Mouse (Mus musculus): Measurements from ENCODE around the gene Tbx4. TPM values are rescaled to one million over a fixed set of nuclear protein-coding genes. Genes with fewer than 3 reads are reported as not detected.

Tbx4 gene
- polyA plus RNA-seq, 2 experiments: 15.5 to 37.5 TPM

DNA sequence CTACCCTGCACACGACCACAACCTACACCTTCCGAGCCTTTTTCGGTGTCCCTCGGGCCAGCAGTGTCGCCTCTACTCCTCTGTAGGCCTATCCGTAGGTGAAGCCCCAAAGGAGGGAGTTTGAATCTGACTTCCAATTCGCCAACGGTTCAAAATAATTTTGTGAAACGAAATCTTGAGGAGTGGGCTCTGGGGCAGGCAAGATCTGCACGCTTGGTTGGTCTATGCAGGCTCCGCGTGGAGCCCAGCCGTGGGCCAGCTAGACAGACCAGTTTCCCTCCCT is 4.3 kb downstream of the Tbx4 start:
- Histone ChIP-seq H3K27me3 (ENCODE audit: control insufficient read depth, insufficient read depth, low read length) (peaks cover 49% of the 10 kb centered on the region), H3K36me3 (ENCODE audit: control insufficient read depth, insufficient read depth, low read length) (no peaks in the 10 kb centered on the region; the same call in 1 of the 2 replicates), H3K4me3 (replicated peaks; ENCODE audit: low read length) (peak overlapping the region; percentile 59), H3K9me3 (ENCODE audit: control insufficient read depth, low read length) (no peaks in the 10 kb centered on the region), H3K4me2 (replicated peaks; ENCODE audit: low read depth, low read length, severe bottlenecking) (peak overlapping the region; percentile 73), H3K27ac (replicated peaks; ENCODE audit: low read depth, low read length) (peak overlapping the region; percentile 93), H3K4me1 (ENCODE audit: control insufficient read depth, insufficient read depth, low read length) (peaks cover 35% of the 10 kb centered on the region), H3K9ac (ENCODE audit: low read depth, low read length, severe bottlenecking) (peak overlapping the region; percentile 92)
- DNase-seq (ENCODE audit: low spot score) (no peak), ATAC-seq (ENCODE audit: low FRiP score, low read depth) (no peak)
- WGBS: 9% methylated on average over 13 of the region's 13 CpGs
- no peak for TF ChIP-seq POLR2A (IDR thresholded peaks at IDR 0.05; ENCODE audit: borderline replicate concordance, extremely low read depth, insufficient read depth, insufficient read length)

DNA sequence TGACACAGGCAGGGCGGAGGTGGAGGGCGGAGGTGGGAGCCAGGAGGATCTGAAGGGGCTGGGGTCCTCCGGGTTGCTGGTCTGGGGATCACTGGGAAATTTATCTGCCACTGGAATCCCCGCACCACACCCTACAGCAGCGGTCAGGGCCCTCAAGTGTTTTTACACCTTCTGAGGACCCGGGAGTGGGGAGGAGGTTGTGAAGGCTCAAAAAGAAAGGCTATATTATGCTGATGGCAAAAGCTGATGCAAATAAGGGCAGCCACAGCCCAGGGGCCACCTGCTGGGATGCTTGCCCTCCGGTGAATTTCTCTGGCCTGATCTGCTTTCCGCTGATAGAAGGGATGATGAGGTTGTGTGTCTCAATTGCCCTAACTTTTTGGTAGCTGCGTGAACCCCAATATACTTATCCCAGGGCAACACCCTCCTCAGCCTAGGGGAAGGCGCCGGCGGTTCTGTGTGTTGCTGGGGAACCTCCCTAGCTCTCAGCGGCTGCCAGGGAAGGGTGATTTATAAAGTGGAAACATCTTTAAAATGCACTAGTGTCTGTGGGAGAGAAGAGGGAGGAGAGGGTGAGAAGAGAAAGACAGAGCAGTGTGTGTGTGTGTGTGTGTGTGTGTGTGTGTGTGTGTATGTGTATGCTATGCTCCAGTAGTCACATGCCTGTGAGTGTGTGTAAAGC is 4.9 kb downstream of the Tbx4 start:
- Histone ChIP-seq H3K4me1 (ENCODE audit: control insufficient read depth, insufficient read depth, low read length) (peaks cover 38% of the 10 kb centered on the region), H3K4me3 (replicated peaks; ENCODE audit: low read length) (peak overlapping the region; percentile 59), H3K36me3 (ENCODE audit: control insufficient read depth, insufficient read depth, low read length) (no peaks in the 10 kb centered on the region; the same call in 1 of the 2 replicates), H3K27me3 (ENCODE audit: control insufficient read depth, insufficient read depth, low read length) (peaks cover 47% of the 10 kb centered on the region), H3K27ac (replicated peaks; ENCODE audit: low read depth, low read length) (peak overlapping the region; percentile 93), H3K4me2 (replicated peaks; ENCODE audit: low read depth, low read length, severe bottlenecking) (peak overlapping the region; percentile 73), H3K9me3 (ENCODE audit: control insufficient read depth, low read length) (no peaks in the 10 kb centered on the region), H3K9ac (ENCODE audit: low read depth, low read length, severe bottlenecking) (peak overlapping the region; percentile 92)
- WGBS: 9% methylated on average over 13 of the region's 13 CpGs
- DNase-seq (ENCODE audit: low spot score): no peak
- TF ChIP-seq POLR2A (IDR thresholded peaks at IDR 0.05; ENCODE audit: borderline replicate concordance, extremely low read depth, insufficient read depth, insufficient read length): no peak
- ATAC-seq (ENCODE audit: low FRiP score, low read depth): no peak

DNA sequence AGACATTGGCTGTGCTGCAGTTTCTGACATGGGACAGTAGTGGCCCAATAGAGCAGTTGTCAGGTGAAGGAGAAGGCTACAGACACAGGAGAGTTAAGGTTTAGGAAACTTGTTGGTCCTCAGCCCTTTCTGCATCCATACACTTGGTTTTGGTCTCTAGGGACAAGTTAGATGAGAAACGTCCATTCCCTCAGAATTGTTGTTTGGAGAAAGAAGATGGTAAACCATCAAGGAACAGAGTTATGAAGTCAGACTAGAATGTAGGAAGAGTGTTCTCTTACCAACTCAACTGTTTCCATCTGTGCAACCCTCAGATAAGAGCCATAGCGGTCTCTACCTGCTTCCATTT is 5.4 kb downstream of the Tbx4 start:
- ATAC-seq (ENCODE audit: low FRiP score, low read depth) (no peak), DNase-seq (ENCODE audit: low spot score) (no peak)
- peaks cover 43% of the 10 kb centered on the region for H3K27me3 ChIP-seq (ENCODE audit: control insufficient read depth, insufficient read depth, low read length)
- no peaks in the 10 kb centered on the region for H3K9me3 ChIP-seq (ENCODE audit: control insufficient read depth, low read length)
- no peak for TF ChIP-seq POLR2A (IDR thresholded peaks at IDR 0.05; ENCODE audit: borderline replicate concordance, extremely low read depth, insufficient read depth, insufficient read length)
- H3K4me3 ChIP-seq (replicated peaks; ENCODE audit: low read length): peak overlapping the region; percentile 59
- H3K4me2 ChIP-seq (replicated peaks; ENCODE audit: low read depth, low read length, severe bottlenecking): peak overlapping the region; percentile 73
- H3K27ac ChIP-seq (replicated peaks; ENCODE audit: low read depth, low read length): peak overlapping the region; percentile 93
- peak overlapping the region; percentile 92 for H3K9ac ChIP-seq (ENCODE audit: low read depth, low read length, severe bottlenecking)
- H3K4me1 ChIP-seq (ENCODE audit: control insufficient read depth, insufficient read depth, low read length): peaks cover 40% of the 10 kb centered on the region
- 9% methylated on average over 2 of the region's 2 CpGs for WGBS
- H3K36me3 ChIP-seq (ENCODE audit: control insufficient read depth, insufficient read depth, low read length): no peaks in the 10 kb centered on the region; the same call in 1 of the 2 replicates

DNA sequence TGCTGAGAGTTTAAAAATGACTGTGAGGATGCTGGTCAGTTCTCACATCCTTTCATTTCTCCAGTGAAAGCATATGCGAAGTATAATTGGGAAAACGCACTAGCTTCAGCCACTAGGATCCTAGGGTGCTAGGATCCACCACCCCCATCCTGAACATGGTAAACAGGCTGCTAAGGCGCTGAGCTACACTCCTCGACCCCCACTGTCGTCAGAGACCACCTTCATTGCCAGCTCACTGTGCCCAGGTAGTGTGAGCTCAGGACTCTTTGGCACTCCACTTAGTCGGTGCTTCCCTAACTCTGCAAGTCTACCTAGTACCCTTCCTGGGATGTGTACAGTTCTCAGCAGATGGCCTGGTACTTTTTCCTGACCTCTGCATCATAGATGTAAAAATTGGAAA is 6.5 kb downstream of the Tbx4 start:
- peaks cover 45% of the 10 kb centered on the region for H3K4me1 ChIP-seq (ENCODE audit: control insufficient read depth, insufficient read depth, low read length)
- 0 out of 2 replicates have a peak overlapping the region, but pooled peaks have one; percentile 21 for H3K9ac ChIP-seq (ENCODE audit: low read depth, low read length, severe bottlenecking)
- 16% methylated on average over 6 of the region's 6 CpGs for WGBS
- H3K4me3 ChIP-seq (replicated peaks; ENCODE audit: low read length): peak overlapping the region; percentile 59
- no peak for TF ChIP-seq POLR2A (IDR thresholded peaks at IDR 0.05; ENCODE audit: borderline replicate concordance, extremely low read depth, insufficient read depth, insufficient read length)
- no peaks in the 10 kb centered on the region for H3K9me3 ChIP-seq (ENCODE audit: control insufficient read depth, low read length)
- no peak overlapping the region for H3K27ac ChIP-seq (replicated peaks; ENCODE audit: low read depth, low read length)
- H3K27me3 ChIP-seq (ENCODE audit: control insufficient read depth, insufficient read depth, low read length): peaks cover 43% of the 10 kb centered on the region
- H3K36me3 ChIP-seq (ENCODE audit: control insufficient read depth, insufficient read depth, low read length): no peaks in the 10 kb centered on the region; the same call in 1 of the 2 replicates
- ATAC-seq (ENCODE audit: low FRiP score, low read depth) (no peak), DNase-seq (ENCODE audit: low spot score) (no peak)
- peak overlapping the region; percentile 73; the same call in 1 of the 2 replicates for H3K4me2 ChIP-seq (replicated peaks; ENCODE audit: low read depth, low read length, severe bottlenecking)

DNA sequence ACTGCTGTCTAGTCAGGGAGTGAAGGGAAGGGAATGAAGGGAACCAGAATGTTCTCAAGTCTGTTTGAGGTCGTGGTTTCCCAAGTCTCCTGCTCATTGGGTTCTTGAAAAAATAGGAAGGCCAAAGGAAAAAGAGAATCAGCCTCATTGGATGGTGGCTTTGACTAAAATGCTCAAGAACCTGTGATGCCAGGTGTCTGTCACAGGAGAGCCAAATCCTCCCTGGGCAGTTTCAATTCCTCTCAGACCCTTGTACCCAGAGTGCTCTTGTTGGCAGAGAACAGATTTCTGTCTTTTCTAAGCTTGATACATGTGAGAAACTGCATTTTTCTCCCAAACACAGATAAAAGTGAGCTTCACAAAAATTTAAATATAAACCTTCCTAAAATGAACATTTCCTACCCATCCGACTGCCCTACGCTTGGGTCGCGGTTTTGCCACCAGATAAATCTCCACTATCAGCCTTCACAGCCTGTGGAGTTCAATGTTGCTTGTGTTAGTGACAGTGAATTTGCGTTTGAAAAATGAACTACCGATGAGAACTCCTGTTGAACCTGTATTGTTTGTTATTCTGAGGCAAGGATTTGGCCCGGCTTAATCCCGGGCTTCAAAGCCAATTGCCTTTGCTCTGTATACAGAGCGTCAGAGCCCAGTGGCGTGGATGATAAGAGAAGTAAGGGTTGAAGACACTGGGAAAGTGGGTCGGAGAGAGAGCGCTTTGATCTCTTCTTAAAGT is 7.3 kb downstream of the Tbx4 start:
- Histone ChIP-seq H3K9me3 (ENCODE audit: control insufficient read depth, low read length) (no peaks in the 10 kb centered on the region), H3K4me3 (replicated peaks; ENCODE audit: low read length) (no peak overlapping the region; the same call in 1 of the 2 replicates), H3K4me2 (replicated peaks; ENCODE audit: low read depth, low read length, severe bottlenecking) (peak overlapping the region; percentile 73), H3K27me3 (ENCODE audit: control insufficient read depth, insufficient read depth, low read length) (peaks cover 37% of the 10 kb centered on the region), H3K27ac (replicated peaks; ENCODE audit: low read depth, low read length) (peak overlapping the region; percentile 87), H3K9ac (ENCODE audit: low read depth, low read length, severe bottlenecking) (0 out of 2 replicates have a peak overlapping the region, but pooled peaks have one; percentile 60), H3K4me1 (ENCODE audit: control insufficient read depth, insufficient read depth, low read length) (peaks cover 47% of the 10 kb centered on the region), H3K36me3 (ENCODE audit: control insufficient read depth, insufficient read depth, low read length) (peaks cover 5% of the 10 kb centered on the region)
- TF ChIP-seq POLR2A (IDR thresholded peaks at IDR 0.05; ENCODE audit: borderline replicate concordance, extremely low read depth, insufficient read depth, insufficient read length): no peak
- no peak for DNase-seq (ENCODE audit: low spot score)
- no peak for ATAC-seq (ENCODE audit: low FRiP score, low read depth)
- 22% methylated on average over 13 of the region's 13 CpGs for WGBS
